Mouse (Mus musculus): ENCODE data around the gene Trpm5.

GRCm38 (mm10) chr7:143025496-143025895, 68.9 kb downstream of the Trpm5 start:
- TF ChIP-seq EP300 (IDR thresholded peaks at IDR 0.05), result no peak
- TF ChIP-seq CTCF (IDR thresholded peaks at IDR 0.05), result no peak
